Mouse (Mus musculus): ENCODE results near the gene Crmp1. TPM values are rescaled to one million over a fixed set of nuclear protein-coding genes. Genes with fewer than 3 reads are reported as not detected.

Gene Crmp1
- total RNA-seq, 1 experiment from 2014 or later, result 0.29 TPM

Other genes with a start within 250 kb of the Crmp1 start
- 0.43 to 7.4 TPM (median 1.8 TPM) in 3 replicates for gene Gm1043, start 156.6 kb upstream of the Crmp1 start, total RNA-seq (2017)
- 0.43 to 1.4 TPM (median 0.78 TPM) in 3 replicates for gene Evc, start 95.0 kb downstream of the Crmp1 start, total RNA-seq (2017)
- 0.21 TPM in 1 of 3 replicates, not detected in the others for gene Evc2, start 96.6 kb downstream of the Crmp1 start, total RNA-seq (2017)

Measured in monocyte, adult 5-6 weeks (primary cell).